9 mouse cellular contexts compared by ENCODE assay signal in the genomic region with DNA sequence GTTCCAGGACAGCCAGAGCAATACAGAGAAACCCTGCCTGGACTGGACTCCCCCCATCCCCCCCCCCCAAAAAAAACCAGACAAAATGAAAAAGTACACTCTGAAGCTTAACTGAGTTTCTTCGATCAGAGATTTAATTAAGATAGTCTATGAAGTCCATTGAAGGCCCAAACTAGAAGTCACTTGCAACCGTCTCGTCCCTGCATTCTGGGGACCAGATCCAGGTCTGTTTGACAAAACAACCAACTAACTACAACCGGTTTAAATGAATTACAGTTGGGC. TPM values are rescaled to one million over a fixed set of nuclear protein-coding genes. Genes with fewer than 3 reads are reported as not detected.
DNase-seq lines count a peak whose midpoint lies in the region; ATAC-seq and TF ChIP-seq lines count a peak whose summit lies in the region.
"Had no signal": no experiment of that assay in that cellular context is flagged by ENCODE, and none has a peak within 500 bp of the region (broad histone marks: within the 10 kb centered on the region; RNA-seq: fewer than 3 reads in every experiment).

No protein-coding gene starts in this region.

- H3K4me3 ChIP-seq in heart, postnatal 0 days (ENCODE audit: low read depth, low read length): peak overlapping the region; percentile 86
- H3K4me3 ChIP-seq in hindbrain, embryonic 11.5 days (ENCODE audit: low read depth, low read length): peak overlapping the region; percentile 93
- peak overlapping the region; percentile 53 for H3K4me3 ChIP-seq in midbrain, embryonic 11.5 days (ENCODE audit: low read depth, low read length)

- peak overlapping the region; percentile 99 for H3K9ac ChIP-seq in heart, postnatal 0 days (replicated peaks; ENCODE audit: low read depth, low read length)
- peak overlapping the region; percentile 100 for H3K9ac ChIP-seq in hindbrain, embryonic 11.5 days (ENCODE audit: low read depth, low read length)
- H3K9ac ChIP-seq in midbrain, embryonic 11.5 days (ENCODE audit: low read length): peak overlapping the region; percentile 96

- DNase-seq in heart, postnatal 0 days (ENCODE audit: low spot score): no peak
- no peak for DNase-seq in heart, postnatal 36 days
- DNase-seq in NIH3T3 (ENCODE audit: low read depth): peak; percentile 57
- no peak for DNase-seq in hindbrain, embryonic 11.5 days (ENCODE audit: low spot score)
- DNase-seq in midbrain, embryonic 11.5 days (ENCODE audit: low spot score, missing footprints): no peak
- no peak for DNase-seq in layer of hippocampus, postnatal 10 days (ENCODE audit: low spot score in 2 of 2)
- no peak for DNase-seq in right cerebral cortex, adult 18-20 months
- no peak for DNase-seq in right cerebral cortex, postnatal 14 days

- peak overlapping the region; percentile 80 for H3K4me2 ChIP-seq in heart, postnatal 0 days (ENCODE audit: low read depth, low read length)
- H3K4me2 ChIP-seq in hindbrain, embryonic 11.5 days (replicated peaks; ENCODE audit: low read depth, low read length): peak overlapping the region; percentile 63
- H3K4me2 ChIP-seq in midbrain, embryonic 11.5 days: peak overlapping the region; percentile 58

- peaks cover 22% of the 10 kb centered on the region for H3K4me1 ChIP-seq in heart, postnatal 0 days (ENCODE audit: control insufficient read depth, insufficient read depth)
- H3K4me1 ChIP-seq in hindbrain, embryonic 11.5 days (replicated peaks; ENCODE audit: control insufficient read depth, insufficient read depth, low read length): no peaks in the 10 kb centered on the region; the same call in 1 of the 2 replicates
- H3K4me1 ChIP-seq in midbrain, embryonic 11.5 days (ENCODE audit: control insufficient read depth, insufficient read depth, low read length): peaks cover 16% of the 10 kb centered on the region

- ATAC-seq in heart, postnatal 0 days (ENCODE audit: insufficient read depth, low read depth): no peak
- no peak for ATAC-seq in hindbrain, embryonic 11.5 days (ENCODE audit: low FRiP score)
- ATAC-seq in midbrain, embryonic 11.5 days (ENCODE audit: low FRiP score): no peak

- no peaks in the 10 kb centered on the region for H3K36me3 ChIP-seq in heart, postnatal 0 days (replicated peaks; ENCODE audit: control insufficient read depth, insufficient read depth, low read length)
- no peaks in the 10 kb centered on the region for H3K36me3 ChIP-seq in hindbrain, embryonic 11.5 days (ENCODE audit: control insufficient read depth, insufficient read depth, low read length)
- no peaks in the 10 kb centered on the region for H3K36me3 ChIP-seq in midbrain, embryonic 11.5 days (ENCODE audit: control insufficient read depth, insufficient read depth, low read length)

- intact Hi-C loops in heart, postnatal 36 days (cut with DNase I): loop anchor here (1.0 to 10.0 kb wide), 3 partner anchors 33 to 211 kb away; partner anchors contain the start of genes Klc4 and Mrpl2

- peak overlapping the region; percentile 99 for H3K27ac ChIP-seq in heart, postnatal 0 days (ENCODE audit: low read depth)
- H3K27ac ChIP-seq in hindbrain, embryonic 11.5 days (ENCODE audit: low read depth, low read length): peak overlapping the region; percentile 100
- peak overlapping the region; percentile 100 for H3K27ac ChIP-seq in midbrain, embryonic 11.5 days (ENCODE audit: low read depth, low read length)

- H3K27me3 ChIP-seq in heart, postnatal 0 days (ENCODE audit: control insufficient read depth, insufficient read depth, low read length): no peaks in the 10 kb centered on the region
- H3K27me3 ChIP-seq in hindbrain, embryonic 11.5 days (ENCODE audit: control insufficient read depth, insufficient read depth, low read length): no peaks in the 10 kb centered on the region
- no peaks in the 10 kb centered on the region for H3K27me3 ChIP-seq in midbrain, embryonic 11.5 days (ENCODE audit: control insufficient read depth, insufficient read depth, low read length)

- 6% methylated on average over 4 of the region's 4 CpGs for WGBS in heart, postnatal 0 days
- 24% methylated on average over 4 of the region's 4 CpGs for WGBS in hindbrain, embryonic 11.5 days
- 22% methylated on average over 4 of the region's 4 CpGs for WGBS in midbrain, embryonic 11.5 days

- no peaks in the 10 kb centered on the region for H3K9me3 ChIP-seq in heart, postnatal 0 days (replicated peaks; ENCODE audit: control insufficient read depth, low read length)
- no peaks in the 10 kb centered on the region for H3K9me3 ChIP-seq in hindbrain, embryonic 11.5 days (ENCODE audit: control insufficient read depth, low read length)
- H3K9me3 ChIP-seq in midbrain, embryonic 11.5 days (ENCODE audit: control insufficient read depth, low read length): no peaks in the 10 kb centered on the region

- no peak for TF ChIP-seq CTCF in heart, postnatal 0 days (IDR thresholded peaks at IDR 0.05; ENCODE audit: low read depth)

- no peak for TF ChIP-seq EP300 in heart, postnatal 0 days (IDR thresholded peaks at IDR 0.05; ENCODE audit: low read depth)

RNA-seq across cellular contexts. Expression of gene Bicral, which starts 2.2 kb away (rescaled TPM):
- total RNA-seq in heart, postnatal 0 days (2014; rRNA removed; ENCODE audit: low replicate concordance): 3.6 and 17.2 TPM in 2 replicates
- polyA plus RNA-seq in heart, postnatal 0 days (2015; fragmentation: Nextera tagmentation; extraction: Ambion mirVana): 1.8 and 2.3 TPM in 2 replicates
- total RNA-seq in heart, postnatal 36 days (2021): 10 to 100 TPM; 14.9 to 15.3 TPM
- 5.5 and 7.1 TPM in 2 replicates for polyA plus RNA-seq in hindbrain, embryonic 11.5 days (2014; fragmentation: Nextera tagmentation; extraction: Ambion mirVana)
- 5.8 and 6.4 TPM in 2 replicates for polyA plus RNA-seq in midbrain, embryonic 11.5 days (2014; fragmentation: Nextera tagmentation; extraction: Ambion mirVana)
- total RNA-seq in layer of hippocampus, postnatal 10 days (2021): 10 to 100 TPM; 29.7 to 32.8 TPM

RNA-seq across cellular contexts. Expression of gene Tbcc, which starts 34.4 kb away (rescaled TPM):
- 37.8 and 44.8 TPM in 2 replicates for total RNA-seq in heart, postnatal 0 days (2014; rRNA removed; ENCODE audit: low replicate concordance)
- 43.6 and 43.7 TPM in 2 replicates for polyA plus RNA-seq in heart, postnatal 0 days (2015; fragmentation: Nextera tagmentation; extraction: Ambion mirVana)
- 10 to 100 TPM; 15.9 to 16.6 TPM for total RNA-seq in heart, postnatal 36 days (2021)
- 74.1 and 84.3 TPM in 2 replicates for polyA plus RNA-seq in hindbrain, embryonic 11.5 days (2014; fragmentation: Nextera tagmentation; extraction: Ambion mirVana)
- 72.7 and 76.2 TPM in 2 replicates for polyA plus RNA-seq in midbrain, embryonic 11.5 days (2014; fragmentation: Nextera tagmentation; extraction: Ambion mirVana)
- total RNA-seq in layer of hippocampus, postnatal 10 days (2021): 10 to 100 TPM; 39.0 to 47.5 TPM

RNA-seq across cellular contexts. Expression of gene Prph2, which starts 54.2 kb away (rescaled TPM):
- not detected in 2 replicates for total RNA-seq in heart, postnatal 0 days (2014; rRNA removed; ENCODE audit: low replicate concordance)
- polyA plus RNA-seq in heart, postnatal 0 days (2015; fragmentation: Nextera tagmentation; extraction: Ambion mirVana): not detected in 2 replicates
- not detected for total RNA-seq in heart, postnatal 36 days (2021)
- polyA plus RNA-seq in hindbrain, embryonic 11.5 days (2014; fragmentation: Nextera tagmentation; extraction: Ambion mirVana): not detected in 2 replicates
- polyA plus RNA-seq in midbrain, embryonic 11.5 days (2014; fragmentation: Nextera tagmentation; extraction: Ambion mirVana): not detected in 2 replicates
- under 1 TPM in 1 of 2 experiments, not detected in 1; 0.14 TPM for total RNA-seq in layer of hippocampus, postnatal 10 days (2021)
- total RNA-seq: granulocyte monocyte progenitor cell, adult 5-6 weeks had no signal
